Mouse (Mus musculus) yolk sac, embryonic 10.5 days (tissue): Measurements from ENCODE around the gene Pik3c2b.
"Not testable (repeated sequence)": the region's sequence is repeated elsewhere in the genome, so short reads cannot be mapped to it uniquely, and the experiment has no call there.

Experiments
- DNase-seq: peaks from one replicate; pipeline ENCODE4 v3.0.0-alpha.2; 2017; ENCODE audit warnings: low spot score

Gene Pik3c2b

DNA sequence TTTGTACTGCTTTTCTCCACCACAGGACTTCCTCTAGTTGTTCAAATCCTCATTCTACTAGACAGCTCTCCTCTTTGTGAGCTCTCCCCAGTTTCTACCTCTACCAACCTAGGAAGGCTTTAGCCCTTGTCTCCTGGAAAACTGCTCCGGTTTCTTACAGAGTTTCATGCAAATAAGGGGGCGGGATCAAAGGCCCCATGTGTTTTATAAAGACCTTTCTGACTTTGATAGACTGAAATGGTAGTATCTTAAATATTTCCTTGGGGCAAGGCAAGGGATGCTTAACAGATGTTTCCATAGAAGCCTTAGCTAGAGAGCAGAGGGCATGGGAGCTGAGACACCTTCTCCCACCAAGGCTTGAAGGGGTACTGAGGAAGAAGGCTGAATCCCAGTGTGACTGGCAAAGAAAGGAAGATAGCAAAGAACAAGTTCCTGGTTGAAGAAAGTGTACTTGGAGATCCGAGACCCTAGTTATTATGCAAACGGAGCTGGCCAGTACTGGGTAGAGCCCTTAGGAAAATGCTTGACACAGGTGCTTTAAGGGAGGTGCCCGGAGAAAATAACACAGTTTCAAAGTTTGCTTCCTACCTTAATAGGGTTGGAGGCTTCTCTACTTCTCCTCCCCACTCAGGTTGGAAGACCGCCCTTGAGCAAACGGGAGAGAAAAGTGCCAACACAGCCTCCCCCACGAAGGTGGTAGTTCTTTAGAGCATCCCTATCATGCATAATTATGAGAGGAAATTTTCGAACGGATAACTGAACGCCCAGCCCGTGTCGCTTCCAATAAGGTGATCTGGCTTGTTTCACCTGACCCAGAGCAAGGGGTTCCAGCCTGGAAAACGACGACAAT lies at the start of gene Pik3c2b:
Pik3c2b (plus strand) TSS at position 657 of the 850 bp plus-strand sequence.
- DNase-seq, result no peak

DNA sequence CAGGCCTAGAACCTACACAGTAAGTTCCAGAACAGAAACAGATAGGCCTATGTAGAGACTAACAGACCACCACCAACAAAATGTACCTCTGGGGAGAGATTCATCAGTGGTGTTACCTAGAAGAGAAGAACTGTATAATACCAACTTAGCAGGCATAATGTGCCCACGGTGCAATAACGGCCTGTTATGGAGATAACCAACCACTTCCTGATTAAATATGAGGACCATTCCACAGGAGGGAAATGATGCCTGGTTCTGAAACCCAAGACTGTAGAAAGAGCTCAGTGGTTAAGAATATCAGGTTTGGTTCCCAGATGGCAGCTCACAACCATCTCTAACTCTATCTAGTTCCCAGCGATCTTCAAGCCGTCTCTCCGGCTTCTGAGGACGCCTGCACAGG lies 45.1 kb upstream of the Pik3c2b start:
- no peak for DNase-seq

DNA sequence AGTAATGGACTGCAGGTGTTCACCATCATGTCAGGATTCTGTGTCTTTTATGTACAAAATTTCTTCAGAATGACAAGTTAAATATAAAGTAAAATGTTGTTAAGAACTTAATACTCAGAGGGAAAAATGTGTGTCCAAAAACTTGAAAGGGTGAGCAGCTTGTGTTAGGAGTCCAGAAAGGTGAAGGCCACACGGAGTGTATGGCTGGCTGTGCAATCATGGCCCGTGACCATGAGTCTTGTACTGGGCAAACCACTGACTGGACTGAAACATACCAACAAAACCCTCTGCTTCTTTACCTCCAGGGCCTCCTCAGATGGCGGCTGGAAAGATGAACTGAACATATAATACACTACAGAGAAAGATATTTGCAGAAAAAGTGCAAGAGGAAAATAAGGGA lies 38.9 kb upstream of the Pik3c2b start:
- no peak for DNase-seq

DNA sequence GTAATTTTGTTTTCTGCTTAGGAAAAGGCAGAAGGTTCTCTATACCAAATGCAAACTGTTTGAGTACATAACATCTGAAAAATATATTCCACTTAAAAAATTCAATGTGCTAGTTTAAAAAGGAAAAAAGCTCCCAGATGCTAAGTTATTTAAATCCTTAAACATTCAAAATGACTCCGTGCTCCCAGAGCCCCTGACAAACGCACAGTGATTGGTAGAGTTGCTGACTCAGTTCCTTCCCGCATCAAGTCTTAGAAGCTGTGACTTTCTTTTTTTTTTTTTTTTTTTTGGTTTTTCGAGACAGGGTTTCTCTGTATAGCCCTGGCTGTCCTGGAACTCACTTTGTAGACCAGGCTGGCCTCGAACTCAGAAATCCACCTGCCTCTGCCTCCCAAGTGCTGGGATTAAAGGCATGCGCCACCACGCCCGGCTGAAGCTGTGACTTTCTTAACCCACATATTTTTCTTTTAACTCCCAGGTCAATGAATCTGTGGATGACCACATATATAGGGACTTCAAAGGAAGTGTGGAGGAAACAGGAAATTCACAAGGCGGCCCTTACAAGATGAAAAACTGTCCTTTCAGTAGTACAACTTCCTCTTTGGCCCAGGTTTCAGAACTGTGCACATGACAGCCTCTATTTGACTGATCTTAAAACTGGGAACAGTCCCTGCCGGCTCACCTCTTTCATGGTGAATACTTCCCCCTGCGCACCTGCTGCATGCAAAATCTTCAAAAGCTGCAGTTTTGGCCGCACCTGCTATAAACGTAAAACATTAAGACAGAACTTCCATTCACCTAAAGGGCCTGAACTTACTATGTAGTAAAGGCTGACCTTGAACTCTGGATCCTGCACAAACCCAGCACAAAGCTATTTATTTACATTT lies 33.3 kb upstream of the Pik3c2b start:
- no peak for DNase-seq

DNA sequence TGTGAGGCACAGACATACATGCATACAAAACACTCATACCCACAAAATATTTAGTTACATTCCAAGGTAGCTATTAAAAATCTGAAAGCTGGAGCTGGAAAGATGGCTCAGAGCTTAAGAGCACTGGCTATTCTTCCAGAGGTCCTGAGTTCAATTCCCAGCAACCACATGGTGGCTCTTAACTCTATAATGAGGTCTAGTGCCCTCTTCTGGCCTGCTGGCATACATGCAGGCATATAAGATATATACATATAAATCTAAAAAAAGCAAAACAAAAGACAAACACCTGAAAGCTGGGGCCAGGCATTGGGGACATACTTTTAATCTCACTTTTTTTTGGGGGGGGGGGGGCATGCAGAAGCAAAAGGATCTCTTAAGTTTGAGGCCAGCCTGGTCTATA lies 32.1 kb upstream of the Pik3c2b start:
- DNase-seq, result no peak

DNA sequence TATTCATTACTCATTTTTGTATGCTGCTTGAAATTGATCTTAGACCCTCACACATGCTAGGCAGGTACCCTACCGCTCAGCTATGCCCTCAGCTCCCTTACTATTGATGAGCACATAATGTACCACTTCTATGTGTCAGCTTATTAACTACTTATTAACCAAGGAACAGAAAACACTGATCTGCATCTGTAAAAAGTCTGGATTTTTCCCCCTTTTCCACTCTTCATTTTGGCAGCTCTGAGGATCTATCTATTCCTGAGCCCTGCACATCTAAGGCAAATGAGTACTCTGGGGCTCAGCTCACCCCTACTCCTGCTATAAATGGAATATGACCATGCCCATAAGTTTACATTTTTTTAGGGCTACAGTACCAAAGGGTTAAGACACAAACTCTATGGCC lies 31.3 kb upstream of the Pik3c2b start:
- DNase-seq, result no peak

DNA sequence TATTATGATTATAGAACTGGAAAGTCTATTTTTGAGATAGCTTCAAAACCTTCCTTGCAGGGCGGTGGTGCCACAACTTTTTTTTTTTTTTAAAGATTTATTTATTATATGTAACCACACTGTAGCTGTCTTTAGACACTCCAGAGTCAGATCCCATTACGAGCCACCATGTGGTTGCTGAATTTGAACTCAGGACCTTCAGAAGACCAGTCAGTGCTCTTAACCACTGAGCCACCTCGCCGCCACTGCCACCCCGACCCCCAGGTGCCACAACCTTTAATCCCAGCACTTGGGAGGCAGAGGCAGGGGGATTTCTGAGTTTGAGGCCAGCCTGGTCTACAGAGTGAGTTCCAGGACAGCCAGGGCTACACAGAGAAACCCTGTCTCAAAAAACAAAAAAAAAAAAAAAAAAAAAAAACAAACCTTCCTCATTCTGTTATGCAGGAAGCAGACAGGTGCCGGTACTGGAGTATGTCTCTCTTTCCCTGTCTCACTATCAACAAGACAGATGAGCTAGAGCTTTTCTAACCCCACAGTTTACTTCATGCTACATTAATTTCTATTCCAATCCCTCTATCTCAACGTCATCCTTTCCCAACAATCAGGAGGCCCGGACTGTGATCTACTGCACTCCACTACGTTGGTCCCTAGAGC lies 28.6 kb upstream of the Pik3c2b start:
- no peak for DNase-seq

DNA sequence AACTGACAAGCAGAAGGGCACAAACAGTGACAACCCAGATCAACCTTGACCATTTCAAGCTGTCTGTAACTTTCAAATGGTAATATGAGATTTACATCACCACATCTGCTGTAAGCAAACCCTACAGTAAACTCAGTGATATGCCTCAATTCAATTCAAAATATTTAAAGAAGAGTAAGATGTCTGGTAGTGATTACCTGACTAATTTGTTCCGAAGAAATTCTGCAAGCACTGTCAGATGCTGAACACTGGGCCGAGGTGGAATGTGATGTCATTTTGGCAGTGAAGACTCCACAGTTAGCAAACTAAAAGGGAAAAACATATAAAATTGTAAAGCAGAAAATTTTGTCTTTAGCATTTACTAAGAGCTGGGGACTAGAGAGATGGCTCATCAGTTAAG lies 26.9 kb upstream of the Pik3c2b start:
- no peak for DNase-seq

DNA sequence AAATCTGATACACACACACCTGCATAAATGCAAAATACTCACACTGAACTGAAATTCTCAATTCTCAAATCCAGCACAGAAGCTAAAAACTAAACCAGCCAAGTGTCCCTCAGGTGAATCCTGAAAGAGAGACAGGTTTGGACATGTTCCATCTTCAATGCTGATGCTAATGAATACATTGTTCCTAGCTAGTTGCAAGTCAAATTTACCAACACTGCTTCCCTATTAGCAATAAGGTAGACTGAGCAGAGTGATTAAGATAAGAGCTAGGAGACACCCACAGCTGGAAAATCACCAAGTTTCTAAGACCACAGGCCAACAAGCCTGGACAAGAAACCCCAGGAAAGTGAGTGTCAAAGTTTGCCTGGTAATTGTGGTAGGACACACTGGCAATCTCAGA lies 26.2 kb upstream of the Pik3c2b start:
- no peak for DNase-seq

DNA sequence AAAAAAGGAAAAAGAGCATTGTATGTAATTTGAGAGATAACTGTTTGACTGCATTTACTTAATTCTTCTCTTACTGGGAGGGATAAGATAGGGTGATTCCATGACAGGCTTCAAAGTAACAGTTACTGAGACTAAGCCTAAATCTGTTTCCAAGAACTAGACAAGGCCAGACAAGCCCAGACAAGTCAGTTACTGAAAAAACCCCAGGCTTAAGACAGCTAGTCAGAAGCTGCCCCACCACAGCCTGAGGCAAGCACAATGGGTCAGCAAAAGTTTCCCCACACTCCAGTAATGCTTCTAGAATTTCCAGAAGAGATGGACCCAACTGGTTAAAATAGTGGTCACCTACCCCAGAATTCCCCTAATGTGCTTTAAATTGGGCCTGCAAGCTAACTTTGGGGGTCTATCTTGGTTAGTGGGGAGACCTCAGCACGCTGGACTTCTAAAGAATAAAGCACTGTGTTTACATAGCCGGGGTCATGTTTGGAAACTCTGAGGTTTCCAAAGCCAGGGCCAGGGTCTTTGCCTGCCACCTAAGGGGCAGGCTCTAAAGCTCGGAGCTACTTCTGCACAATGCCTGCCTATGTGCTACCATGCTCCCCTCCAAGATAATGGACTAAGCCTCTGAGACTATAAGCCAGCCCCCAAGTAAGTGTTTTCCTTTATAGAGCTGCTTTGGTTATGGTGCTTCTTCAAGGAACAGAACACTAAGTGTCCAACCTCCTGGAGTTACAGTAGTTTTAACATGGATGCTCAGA lies 25.2 kb upstream of the Pik3c2b start:
- peak; percentile 44 for DNase-seq

DNA sequence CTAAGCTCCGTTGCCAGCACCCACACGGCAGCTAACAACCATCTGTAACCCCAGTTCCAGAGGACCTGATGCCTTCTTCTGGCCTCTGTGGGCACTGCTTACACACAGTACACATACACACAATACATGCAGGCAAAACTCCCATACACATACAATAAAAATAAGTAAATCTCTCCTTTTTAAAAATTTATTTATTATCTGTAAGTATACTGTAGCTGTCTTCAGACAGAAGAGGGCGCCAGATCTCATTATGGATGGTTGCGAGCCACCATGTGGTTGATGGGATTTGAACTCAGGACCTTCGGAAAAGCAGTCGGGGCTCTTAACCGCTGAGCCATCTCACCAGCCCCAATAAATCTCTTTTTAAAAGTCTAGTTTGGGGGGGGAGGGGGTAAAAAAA lies 24.1 kb upstream of the Pik3c2b start:
- DNase-seq, result no peak

DNA sequence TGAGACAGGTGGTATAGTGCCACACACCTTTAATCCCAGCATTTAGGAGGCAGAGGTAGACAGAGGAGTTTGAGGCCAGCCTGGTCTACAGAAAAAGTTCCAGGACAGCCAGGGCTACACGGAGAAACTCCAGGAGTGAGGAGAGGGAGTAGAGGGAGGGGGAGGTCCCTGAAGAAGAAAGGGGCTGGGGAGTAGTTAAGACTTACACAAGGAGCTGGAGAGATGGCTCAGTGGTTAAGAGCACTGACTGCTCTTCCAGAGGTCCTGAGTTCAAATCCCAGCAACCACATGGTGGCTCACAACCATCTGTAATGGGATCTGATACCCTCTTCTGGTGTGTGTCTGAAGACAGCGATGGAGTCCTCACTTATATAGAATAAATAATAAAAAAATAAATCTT lies 23.5 kb upstream of the Pik3c2b start:
- DNase-seq, result not testable (repeated sequence)

DNA sequence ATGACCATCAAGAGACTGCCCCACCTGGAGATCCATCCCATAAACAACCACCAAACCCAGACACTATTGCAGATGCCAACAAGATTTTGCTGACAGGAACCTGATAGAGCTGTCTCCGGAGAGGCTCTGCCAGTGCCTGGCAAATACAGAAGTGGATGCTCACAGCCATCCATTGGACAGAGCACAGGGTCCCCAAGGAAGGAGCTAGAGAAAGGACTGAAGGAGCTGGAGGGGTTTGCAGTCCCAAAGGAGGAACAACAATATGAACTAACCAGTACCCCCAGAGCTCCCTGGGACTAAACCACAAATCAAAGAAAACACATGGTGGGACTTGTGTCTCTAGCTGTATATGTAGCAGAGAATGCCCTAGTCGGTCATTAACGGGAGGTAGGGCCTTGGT lies 21.7 kb upstream of the Pik3c2b start:
- DNase-seq, result not testable (repeated sequence)

DNA sequence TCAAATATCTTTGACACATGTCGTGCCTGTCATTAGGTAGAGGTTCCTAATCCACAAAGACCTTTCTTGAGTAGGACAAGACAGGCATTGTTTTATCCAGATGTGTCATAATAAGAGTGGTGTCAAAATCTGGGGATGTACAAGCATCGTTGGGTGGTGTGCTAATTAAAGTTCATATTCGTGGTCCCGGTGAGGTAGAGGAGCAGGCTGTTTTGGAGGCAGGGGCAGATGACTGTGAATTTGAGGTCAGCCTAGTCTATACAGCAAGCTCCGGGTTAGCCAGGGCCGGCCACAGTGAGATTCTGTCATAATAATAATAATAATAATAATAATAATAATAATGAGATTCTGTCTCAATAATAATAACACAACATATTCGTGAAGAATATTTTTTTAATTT lies 21.0 kb upstream of the Pik3c2b start:
- no peak for DNase-seq

DNA sequence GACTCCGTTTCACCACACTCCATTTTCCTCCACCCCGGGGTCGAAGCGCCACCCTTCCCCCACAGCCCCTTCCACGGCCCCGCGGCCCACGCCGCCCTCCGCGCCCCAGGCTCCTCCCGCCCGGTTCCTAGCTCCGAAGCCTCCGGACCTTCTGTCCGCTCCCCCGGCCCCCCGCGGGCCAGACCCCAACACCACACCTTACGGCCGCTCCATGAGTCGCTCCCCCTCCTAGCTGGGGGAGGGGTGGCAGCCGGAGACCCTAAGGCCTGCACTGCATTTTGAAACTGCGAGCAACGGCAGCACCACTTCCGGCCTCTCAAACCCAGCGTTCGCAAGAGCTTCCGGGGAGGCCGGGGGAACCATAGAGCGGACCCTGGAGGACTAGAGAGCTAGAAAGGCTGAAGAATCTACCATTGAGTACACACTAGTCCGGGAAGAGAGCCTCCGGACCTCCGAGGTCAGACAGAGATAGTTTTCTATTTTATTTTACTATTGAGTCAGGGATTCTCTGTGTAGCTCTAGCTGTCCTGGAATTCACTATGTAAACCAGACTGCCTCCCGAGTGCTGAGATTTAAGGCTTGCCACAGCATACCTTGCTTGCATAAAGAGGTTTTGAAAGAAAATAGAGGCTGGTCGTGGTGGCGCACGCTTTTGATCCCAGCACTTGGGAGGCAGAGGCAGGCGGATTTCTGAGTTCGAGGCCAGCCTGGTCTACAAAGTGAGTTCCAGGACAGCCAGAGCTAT lies 20.2 kb upstream of the Pik3c2b start:
- DNase-seq, result peak; percentile 95

DNA sequence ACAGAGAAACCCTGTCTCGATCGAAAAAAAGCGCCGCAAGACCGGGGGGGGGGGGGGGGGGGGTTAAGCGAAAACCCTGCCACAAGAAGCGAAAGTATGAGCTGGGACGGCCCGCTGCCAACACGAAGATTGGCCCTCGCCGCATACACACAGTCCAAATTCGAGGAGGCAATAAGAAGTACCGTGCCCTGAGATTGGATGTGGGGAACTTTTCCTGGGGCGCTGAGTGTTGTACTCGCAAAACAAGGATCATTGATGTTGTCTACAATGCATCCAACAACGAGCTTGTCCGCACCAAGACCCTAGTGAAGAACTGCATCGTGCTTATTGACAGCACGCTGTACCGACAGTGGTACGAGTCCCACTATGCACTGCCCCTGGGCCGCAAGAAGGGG lies 19.7 kb upstream of the Pik3c2b start:
- DNase-seq, result peak; percentile 32

DNA sequence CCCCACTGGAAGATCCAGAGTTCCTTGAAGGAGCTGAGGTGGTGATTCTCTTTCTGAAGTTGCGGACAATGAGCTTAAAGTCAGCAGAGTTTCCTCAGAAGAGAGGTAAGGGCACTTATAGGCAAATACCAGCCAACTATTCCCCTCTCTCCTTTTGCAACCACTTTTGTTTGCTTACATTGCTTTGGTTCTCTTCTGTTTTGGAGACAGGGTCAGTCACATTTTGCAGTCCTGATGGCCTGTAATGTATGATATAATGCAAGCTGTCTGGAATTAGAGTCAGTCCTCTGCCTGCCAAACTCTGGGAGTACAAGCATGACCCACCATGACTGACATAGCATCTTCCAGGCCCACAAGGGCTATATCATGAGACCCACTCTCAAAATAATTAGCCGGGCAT lies 18.3 kb upstream of the Pik3c2b start:
- no peak for DNase-seq

DNA sequence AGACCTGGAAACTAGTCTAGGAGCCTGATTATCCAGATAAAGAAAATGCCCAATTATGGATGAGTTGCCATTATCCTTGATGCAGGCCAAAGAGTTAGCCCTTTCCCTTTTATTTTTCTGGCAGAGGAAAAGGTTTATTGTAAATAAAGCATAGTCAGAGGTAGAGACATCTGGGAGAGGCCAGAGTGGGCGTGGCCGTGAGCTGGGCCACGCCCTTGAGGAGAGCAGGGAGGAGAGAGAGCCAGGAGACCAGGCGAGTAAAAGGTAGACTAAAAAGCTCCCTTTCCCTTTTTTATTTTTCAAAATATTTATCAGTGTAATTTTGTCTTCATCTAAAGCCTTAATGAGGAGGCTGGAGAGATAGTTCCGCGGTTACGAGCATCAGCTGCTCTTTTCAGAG lies 17.5 kb upstream of the Pik3c2b start:
- DNase-seq, result no peak

DNA sequence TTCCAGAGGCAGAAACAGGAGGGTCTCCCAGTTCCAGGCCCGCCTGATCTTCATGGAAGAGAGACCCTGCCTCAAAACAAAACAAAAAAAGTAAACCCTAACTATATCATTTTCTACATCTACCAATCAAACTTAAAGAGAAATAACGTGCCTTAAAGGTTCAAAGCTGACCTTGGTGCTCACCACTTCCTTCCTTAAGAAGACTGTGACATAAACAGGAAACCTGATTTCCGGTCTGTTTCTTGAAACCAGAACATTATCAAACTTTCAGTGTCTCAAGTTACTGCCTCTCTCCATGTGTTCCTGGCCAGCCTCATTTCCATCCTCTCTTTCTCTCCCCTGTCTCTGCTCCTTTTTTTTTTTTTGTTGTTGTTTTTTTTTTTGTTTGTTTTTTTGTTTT lies 15.7 kb upstream of the Pik3c2b start:
- no peak for DNase-seq

DNA sequence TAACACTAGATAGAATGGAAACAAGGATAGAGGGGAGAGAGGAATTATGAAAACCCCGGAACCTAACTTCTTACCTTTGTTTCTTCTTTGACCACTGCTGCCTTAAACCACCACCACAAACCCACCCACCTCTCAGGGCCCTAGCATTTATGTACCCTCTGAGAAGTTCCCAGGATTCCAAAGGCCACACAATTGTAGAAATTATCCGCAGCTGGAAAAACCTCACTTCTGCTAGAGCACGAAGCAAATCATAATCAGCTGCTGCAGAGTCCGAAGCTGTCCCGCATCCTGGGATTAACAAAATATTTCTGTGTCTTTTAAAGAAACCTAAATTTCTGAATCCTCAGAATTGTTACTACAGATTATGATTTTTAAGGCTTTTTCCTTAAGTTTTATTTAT lies 15.0 kb upstream of the Pik3c2b start, which contains the start of gene Mdm4:
Mdm4 (minus strand) TSS at position 101 of the 400 bp plus-strand sequence.
- no peak for DNase-seq

DNA sequence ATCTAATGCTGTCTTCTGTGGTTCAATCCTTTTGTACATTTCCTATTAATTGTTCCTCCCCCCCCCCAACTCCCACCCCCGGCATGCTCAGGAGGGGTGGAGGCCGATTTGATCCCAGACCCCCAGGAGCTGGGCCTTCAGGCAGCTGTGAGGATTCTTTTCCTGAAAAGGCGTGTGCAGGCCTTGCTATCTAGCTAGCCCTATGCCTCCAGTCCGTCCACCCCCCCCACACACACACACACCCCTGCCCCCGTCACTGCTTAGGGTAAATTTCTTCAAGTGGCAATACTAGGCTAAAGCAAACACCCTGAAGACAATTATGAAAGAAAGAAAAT lies 12.5 kb upstream of the Pik3c2b start:
- peak; percentile 35 for DNase-seq
